Mouse (Mus musculus) lung, embryonic 15.5 days (tissue): Measurements from ENCODE around the gene Tulp2. TPM values are rescaled to one million over a fixed set of nuclear protein-coding genes. Genes with fewer than 3 reads are reported as not detected.

Experiments
- ATAC-seq: fragments of 200-750 bp; cut with Nextera tagmentation; 2 replicates; pipeline ENCODE4 v1.8.0; 2017; ENCODE audit warnings: moderate number of reproducible peaks, borderline replicate concordance; ENCODE audit not compliant: low FRiP score, low TSS enrichment; ENCODE audit errors: extremely low read depth
- H3K27ac ChIP-seq: fragments of 300-500 bp; sonication (generic); 2 replicates; pipeline ENCODE4 v1.5.1; 2015; ENCODE audit warnings: moderate library complexity, mild to moderate bottlenecking, inconsistent platforms
- H3K27me3 ChIP-seq: fragments of 300-500 bp; sonication (generic); 2 replicates; pipeline ENCODE4 v1.6.1; 2015; ENCODE audit warnings: inconsistent platforms
- H3K36me3 ChIP-seq: fragments of 300-500 bp; sonication (generic); 2 replicates; pipeline ENCODE4 v1.6.1; 2015; ENCODE audit warnings: inconsistent platforms
- H3K4me1 ChIP-seq: fragments of 300-500 bp; sonication (generic); 2 replicates; pipeline ENCODE4 v1.6.1; 2015; ENCODE audit warnings: inconsistent platforms
- H3K4me2 ChIP-seq: fragments of 300-500 bp; sonication (generic); 2 replicates; pipeline ENCODE4 v1.6.1; 2015; ENCODE audit warnings: inconsistent platforms, mild to moderate bottlenecking, moderate library complexity
- H3K4me3 ChIP-seq: fragments of 300-500 bp; sonication (generic); 2 replicates; pipeline ENCODE4 v1.5.1; 2015; ENCODE audit warnings: mild to moderate bottlenecking, inconsistent platforms
- H3K9ac ChIP-seq: fragments of 300-500 bp; sonication (generic); 2 replicates; pipeline ENCODE4 v1.6.1; 2015; ENCODE audit warnings: inconsistent platforms
- H3K9me3 ChIP-seq: fragments of 300-500 bp; sonication (generic); 2 replicates; pipeline ENCODE4 v1.6.1; 2016; ENCODE audit warnings: inconsistent platforms
- WGBS: fragments of 180-500 bp; shearing (Covaris S2); methylation state at CpG from one replicate; pipeline ENCODE4 v1.1.7; 2015; 5-methylcytosine and 5-hydroxymethylcytosine counted together
- polyA plus RNA-seq: library from polyadenylated mRNA; unstranded; fragments of >200 nt; fragmentation: Nextera tagmentation; extraction: Ambion mirVana; gene quantifications from 2 replicates; pipeline ENCODE4 v1.2.1, GENCODE M21; 2015

Gene Tulp2
- polyA plus RNA-seq, 1 experiment from 2014 or later = 0.74 TPM

GRCm38 (mm10) chr7:45490822-45491221, 9.1 kb downstream of the Tulp2 start:
- H3K4me2 ChIP-seq = no peak overlapping the region
- 44% methylated on average over 9 of the region's 9 CpGs for WGBS
- no peak overlapping the region for H3K27ac ChIP-seq
- no peak for ATAC-seq
- H3K4me3 ChIP-seq = no peak overlapping the region
- no peaks in the 10 kb centered on the region for H3K27me3 ChIP-seq
- H3K9ac ChIP-seq = no peak overlapping the region
- peaks cover 33% of the 10 kb centered on the region for H3K36me3 ChIP-seq
- peaks cover 14% of the 10 kb centered on the region; the same call in 1 of the 2 replicates for H3K4me1 ChIP-seq
- H3K9me3 ChIP-seq = no peaks in the 10 kb centered on the region

- 13% methylated on average over 3 of the region's 3 CpGs for WGBS
- Histone ChIP-seq H3K27ac (no peak overlapping the region), H3K4me2 (no peak overlapping the region), H3K9me3 (no peaks in the 10 kb centered on the region), H3K4me1 (peaks cover 14% of the 10 kb centered on the region; the same call in 1 of the 2 replicates), H3K36me3 (peaks cover 37% of the 10 kb centered on the region), H3K27me3 (no peaks in the 10 kb centered on the region), H3K4me3 (no peak overlapping the region), H3K9ac (no peak overlapping the region)
- no peak for ATAC-seq
Observed at GRCm38 (mm10) chr7:45491264-45491663, 9.6 kb downstream of the Tulp2 start.

DNA sequence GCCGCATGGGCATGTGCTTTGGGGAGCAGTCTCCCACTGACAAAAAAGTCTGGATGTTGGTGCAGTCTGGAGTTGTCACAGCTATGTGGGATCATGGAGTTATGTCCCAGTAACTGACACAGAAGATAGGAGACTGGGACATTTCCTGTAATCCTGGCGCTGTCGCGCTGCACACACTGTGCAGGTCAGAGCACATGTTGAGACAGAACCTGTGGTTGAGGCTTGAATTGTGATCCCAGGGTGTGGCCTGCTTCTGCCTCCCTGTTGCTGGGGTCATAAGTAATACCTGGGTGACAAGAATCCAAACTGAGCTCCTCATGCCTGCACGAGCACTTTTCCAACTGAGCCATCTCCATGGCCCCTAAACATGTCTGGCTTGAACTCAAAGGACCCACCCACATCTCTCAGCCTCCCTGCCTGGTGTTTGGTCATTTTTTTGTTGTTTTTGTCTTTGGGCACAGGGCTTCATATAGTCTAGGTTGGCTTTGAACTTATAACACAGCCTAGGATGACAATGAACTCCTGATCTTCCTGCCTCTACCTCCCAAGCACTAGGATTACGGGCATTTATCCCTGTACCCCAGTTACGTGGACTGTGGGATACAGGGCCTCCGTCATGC, 10.7 kb downstream of the Tulp2 start:
- Histone ChIP-seq H3K4me1 (peaks cover 14% of the 10 kb centered on the region; the same call in 1 of the 2 replicates), H3K27me3 (no peaks in the 10 kb centered on the region), H3K36me3 (peaks cover 45% of the 10 kb centered on the region), H3K27ac (no peak overlapping the region), H3K4me2 (no peak overlapping the region), H3K9ac (no peak overlapping the region), H3K9me3 (no peaks in the 10 kb centered on the region), H3K4me3 (no peak overlapping the region)
- 93% methylated on average over 8 of the region's 8 CpGs for WGBS
- ATAC-seq = no peak

- WGBS = 84% methylated on average over 5 of the region's 5 CpGs
Observed at GRCm38 (mm10) chr7:45492951-45493350, 11.3 kb downstream of the Tulp2 start.

DNA sequence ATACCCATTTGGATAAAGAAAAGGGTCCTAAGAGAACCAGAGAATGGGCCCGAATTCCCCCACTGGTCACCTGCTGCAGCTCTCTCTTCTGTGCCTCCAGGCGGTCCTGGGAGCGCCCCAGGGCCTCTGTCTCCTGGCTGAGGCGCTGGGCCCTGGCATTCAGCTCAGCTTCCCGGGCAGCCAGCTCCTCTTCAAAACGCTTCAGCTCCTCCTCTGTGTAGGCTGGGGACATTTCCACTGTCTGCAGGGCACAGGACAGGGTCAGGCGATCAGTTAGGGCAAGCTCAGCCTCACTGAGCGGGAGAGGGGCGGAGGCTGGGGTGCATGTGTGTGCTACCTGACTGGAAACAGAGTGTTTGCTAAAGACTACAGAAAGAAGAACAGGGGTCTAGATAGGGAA, 12.9 kb downstream of the Tulp2 start:
- H3K36me3 ChIP-seq = peaks cover 67% of the 10 kb centered on the region
- no peaks in the 10 kb centered on the region for H3K9me3 ChIP-seq
- no peak for ATAC-seq
- H3K9ac ChIP-seq = no peak overlapping the region
- no peaks in the 10 kb centered on the region for H3K27me3 ChIP-seq
- no peak overlapping the region for H3K4me2 ChIP-seq
- H3K27ac ChIP-seq = no peak overlapping the region
- WGBS = 85% methylated on average over 9 of the region's 9 CpGs
- H3K4me3 ChIP-seq = no peak overlapping the region
- 0 out of 2 replicates have a peak, but pooled peaks cover 10% of the 10 kb centered on the region for H3K4me1 ChIP-seq

More at GRCm38 (mm10) chr7:45492951-45493350, 11.3 kb downstream of the Tulp2 start:
- Histone ChIP-seq H3K9me3 (no peaks in the 10 kb centered on the region), H3K4me1 (peaks cover 14% of the 10 kb centered on the region; the same call in 1 of the 2 replicates), H3K9ac (no peak overlapping the region), H3K27ac (no peak overlapping the region), H3K4me3 (no peak overlapping the region), H3K4me2 (no peak overlapping the region), H3K36me3 (peaks cover 51% of the 10 kb centered on the region), H3K27me3 (no peaks in the 10 kb centered on the region)
- no peak for ATAC-seq

- Histone ChIP-seq H3K9me3 (no peaks in the 10 kb centered on the region), H3K9ac (no peak overlapping the region), H3K27me3 (no peaks in the 10 kb centered on the region), H3K36me3 (peaks cover 83% of the 10 kb centered on the region), H3K4me3 (no peak overlapping the region), H3K4me2 (no peak overlapping the region), H3K27ac (no peak overlapping the region), H3K4me1 (no peaks in the 10 kb centered on the region)
- WGBS = 94% methylated on average over 6 of the region's 6 CpGs
- ATAC-seq = no peak
Observed at GRCm38 (mm10) chr7:45498427-45498826, 16.8 kb downstream of the Tulp2 start.

DNA sequence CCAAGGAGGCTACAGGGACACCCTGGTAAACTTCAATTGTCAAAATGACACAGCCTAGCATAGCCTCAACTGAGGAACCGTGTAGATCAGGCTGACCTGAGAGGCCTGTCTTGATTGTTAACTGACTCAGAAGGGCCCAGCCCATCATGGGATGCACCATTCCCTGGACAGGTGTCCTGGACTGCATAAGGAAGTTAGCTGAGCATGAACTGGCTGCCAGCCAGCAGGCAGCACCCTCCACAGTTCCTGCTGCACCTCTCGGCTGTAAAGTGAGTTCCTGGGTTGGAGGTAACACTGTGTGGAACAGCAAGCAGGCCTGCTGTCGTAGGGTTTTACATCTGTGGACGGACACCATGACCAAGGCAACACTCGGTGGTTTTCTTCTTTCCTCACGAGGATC, 25.9 kb downstream of the Tulp2 start:
- Histone ChIP-seq H3K4me2 (no peak overlapping the region), H3K36me3 (peaks cover 17% of the 10 kb centered on the region; the same call in 1 of the 2 replicates), H3K9me3 (no peaks in the 10 kb centered on the region), H3K4me1 (peaks cover 15% of the 10 kb centered on the region), H3K9ac (no peak overlapping the region), H3K27me3 (no peaks in the 10 kb centered on the region), H3K27ac (no peak overlapping the region), H3K4me3 (no peak overlapping the region)
- WGBS = 84% methylated on average over 6 of the region's 6 CpGs
- no peak for ATAC-seq

DNA sequence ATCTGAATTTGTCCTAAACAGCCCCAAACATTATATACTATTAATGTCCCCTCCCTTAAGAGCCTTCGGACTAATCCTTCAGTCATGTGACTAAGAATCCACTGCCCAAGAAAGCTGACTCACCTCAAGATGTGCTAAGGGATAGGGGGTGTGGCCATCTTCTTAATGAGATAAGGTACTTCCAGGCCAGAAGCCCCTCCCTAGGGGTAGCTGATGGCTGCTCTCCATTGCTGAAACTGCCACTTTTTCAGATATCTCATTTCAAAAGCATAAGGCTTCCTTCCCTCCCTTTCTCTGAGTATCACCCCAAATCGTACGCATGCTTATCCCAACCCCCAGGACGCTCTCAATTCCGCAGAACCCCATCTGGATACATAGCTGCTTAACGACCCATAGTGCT, 26.9 kb downstream of the Tulp2 start:
- no peaks in the 10 kb centered on the region for H3K27me3 ChIP-seq
- peak overlapping the region; percentile 98 for H3K4me2 ChIP-seq
- WGBS = 82% methylated on average over 6 of the region's 6 CpGs
- peaks cover 15% of the 10 kb centered on the region for H3K4me1 ChIP-seq
- peak overlapping the region; percentile 81; the same call in 1 of the 2 replicates for H3K9ac ChIP-seq
- H3K9me3 ChIP-seq = no peaks in the 10 kb centered on the region
- H3K27ac ChIP-seq = no peak overlapping the region
- 0 out of 2 replicates have a peak overlapping the region, but pooled peaks have one; percentile 82 for H3K4me3 ChIP-seq
- no peak for ATAC-seq
- peaks cover 11% of the 10 kb centered on the region; the same call in 1 of the 2 replicates for H3K36me3 ChIP-seq

GRCm38 (mm10) chr7:45509181-45509882, 27.7 kb downstream of the Tulp2 start:
- 0 out of 2 replicates have a peak, but pooled peaks have one; percentile 19 for ATAC-seq
- no peaks in the 10 kb centered on the region for H3K9me3 ChIP-seq
- H3K27ac ChIP-seq = peak overlapping the region; percentile 91
- H3K36me3 ChIP-seq = peaks cover 11% of the 10 kb centered on the region; the same call in 1 of the 2 replicates
- H3K4me3 ChIP-seq = peak overlapping the region; percentile 82
- no peaks in the 10 kb centered on the region for H3K27me3 ChIP-seq
- H3K4me1 ChIP-seq = peaks cover 15% of the 10 kb centered on the region
- H3K4me2 ChIP-seq = peak overlapping the region; percentile 98
- H3K9ac ChIP-seq = peak overlapping the region; percentile 81
- WGBS = 23% methylated on average over 19 of the region's 19 CpGs

GRCm38 (mm10) chr7:45509912-45510787, 28.5 kb downstream of the Tulp2 start, which contains the start of gene Nucb1:
Gene Nucb1, minus strand, starts transcription at chr7:45510406.
- Histone ChIP-seq H3K4me2 (peak within 1 kb of the TSS; percentile 98), H3K4me1 (peaks cover 20% of the 10 kb centered on the region), H3K36me3 (peaks cover 11% of the 10 kb centered on the region; the same call in 1 of the 2 replicates), H3K9me3 (no peaks in the 10 kb centered on the region), H3K27ac (peak within 1 kb of the TSS; percentile 91), H3K9ac (peak within 1 kb of the TSS; percentile 81), H3K27me3 (no peaks in the 10 kb centered on the region), H3K4me3 (peak within 1 kb of the TSS; percentile 82)
- WGBS = under 1% methylated on average over 44 of the region's 44 CpGs
- peak; percentile 90 for ATAC-seq

- no peak overlapping the region for H3K4me3 ChIP-seq
- 72% methylated on average over 7 of the region's 7 CpGs for WGBS
- no peaks in the 10 kb centered on the region for H3K36me3 ChIP-seq
- no peak overlapping the region for H3K9ac ChIP-seq
- no peaks in the 10 kb centered on the region for H3K27me3 ChIP-seq
- H3K27ac ChIP-seq = no peak overlapping the region
- no peak overlapping the region for H3K4me2 ChIP-seq
- no peaks in the 10 kb centered on the region for H3K9me3 ChIP-seq
- ATAC-seq = no peak
- peaks cover 11% of the 10 kb centered on the region for H3K4me1 ChIP-seq
Observed at GRCm38 (mm10) chr7:45514411-45514810, 32.7 kb downstream of the Tulp2 start.
